Mouse (Mus musculus): ENCODE data around the gene Plek2. TPM values are rescaled to one million over a fixed set of nuclear protein-coding genes. Genes with fewer than 3 reads are reported as not detected.
"Not testable (repeated sequence)": the region's sequence is repeated elsewhere in the genome, so short reads cannot be mapped to it uniquely, and the experiment has no call there.

Gene Plek2
- polyA plus RNA-seq, 1 experiment: 2.4 TPM

DNA sequence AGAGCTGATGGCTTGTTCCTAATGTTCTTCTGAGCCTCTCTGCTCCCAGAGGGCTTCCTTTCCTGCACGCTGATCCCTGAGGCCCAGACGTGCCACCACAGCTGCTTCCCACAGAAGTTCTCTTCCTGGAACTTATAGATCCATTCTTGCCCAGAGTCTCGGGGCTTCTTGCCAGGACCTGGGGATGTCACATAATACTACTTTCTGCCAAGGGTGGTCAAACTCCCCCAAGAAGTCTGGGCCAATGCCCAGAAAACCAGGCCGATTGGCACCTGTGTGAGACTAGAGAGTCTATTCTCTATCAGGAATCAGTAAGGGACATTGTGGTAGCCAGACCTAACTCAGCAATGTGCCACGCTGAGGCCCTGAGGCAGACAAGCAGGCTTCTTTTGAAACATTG lies 20.5 kb upstream of the Plek2 start:
- no peak for TF ChIP-seq MYOD1 (IDR thresholded peaks at IDR 0.05; ENCODE audit: control insufficient read depth, insufficient read length, low read depth)
- TF ChIP-seq USF1 (IDR thresholded peaks at IDR 0.05; ENCODE audit: low read depth): no peak
- TF ChIP-seq FOSL1 (IDR thresholded peaks at IDR 0.05; ENCODE audit: insufficient read depth, low read length, poor library complexity, severe bottlenecking): no peak
- TF ChIP-seq MAX (IDR thresholded peaks at IDR 0.05): no peak
- no peak for TF ChIP-seq CTCF (IDR thresholded peaks at IDR 0.05; ENCODE audit: control insufficient read depth, insufficient read depth, insufficient read length)
- no peak for TF ChIP-seq CEBPB (IDR thresholded peaks at IDR 0.05; ENCODE audit: low read depth)
- TF ChIP-seq MYOG (IDR thresholded peaks at IDR 0.05; ENCODE audit: control insufficient read depth, extremely low read depth, insufficient read length): no peak
- no peaks in the 10 kb centered on the region for H3K79me2 ChIP-seq (ENCODE audit: control insufficient read depth, insufficient read depth)

DNA sequence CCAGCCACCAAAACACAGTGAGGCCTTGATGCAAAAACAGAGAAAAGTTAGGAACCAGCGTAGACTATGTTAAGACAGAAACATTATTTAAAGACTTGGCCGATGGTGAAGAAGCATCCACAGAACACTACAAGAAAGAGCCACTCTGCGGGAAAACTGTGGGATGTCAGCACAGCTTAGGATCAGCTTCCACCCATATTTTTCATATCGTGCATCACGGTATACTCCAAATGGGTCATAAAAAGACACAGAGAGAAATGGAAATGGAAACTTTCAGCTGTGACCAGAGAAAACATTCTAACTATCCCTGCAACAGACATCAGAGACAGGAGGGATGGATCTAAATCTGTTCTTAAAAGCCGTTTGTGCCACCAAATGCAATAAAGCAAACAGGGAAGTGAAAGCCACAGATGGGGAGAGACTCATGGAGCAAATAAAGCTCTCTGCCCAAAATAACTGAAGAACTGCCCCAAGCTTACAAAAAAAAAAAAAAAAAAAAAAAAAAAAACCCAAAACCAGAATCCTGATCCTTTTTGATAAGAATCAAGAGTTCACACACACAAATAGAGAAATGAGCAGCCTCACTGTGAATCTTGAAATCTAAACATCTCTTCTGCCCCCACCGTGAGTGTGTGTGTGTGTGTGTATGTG lies 16.9 kb upstream of the Plek2 start:
- Histone ChIP-seq H3ac (ENCODE audit: control insufficient read depth, insufficient read length, low read depth) (no peak overlapping the region), H3K4me3 (ENCODE audit: insufficient read depth, poor library complexity, severe bottlenecking) (no peak overlapping the region), H3K27me3 (ENCODE audit: control insufficient read depth, insufficient read depth, insufficient read length) (no peaks in the 10 kb centered on the region), H3K79me2 (ENCODE audit: control insufficient read depth, insufficient read depth) (no peaks in the 10 kb centered on the region), H3K79me3 (ENCODE audit: low read depth) (no peaks in the 10 kb centered on the region), H3K36me3 (ENCODE audit: control insufficient read depth, insufficient read depth) (no peaks in the 10 kb centered on the region)
- TF ChIP-seq MYOG (IDR thresholded peaks at IDR 0.05; ENCODE audit: control insufficient read depth, extremely low read depth, insufficient read length) (no peak), CEBPB (IDR thresholded peaks at IDR 0.05; ENCODE audit: low read depth) (no peak), FOSL1 (IDR thresholded peaks at IDR 0.05; ENCODE audit: insufficient read depth, low read length, poor library complexity, severe bottlenecking) (no peak), USF1 (IDR thresholded peaks at IDR 0.05; ENCODE audit: low read depth) (no peak), CTCF (IDR thresholded peaks at IDR 0.05; ENCODE audit: control insufficient read depth, insufficient read depth, insufficient read length) (no peak), MYOD1 (IDR thresholded peaks at IDR 0.05; ENCODE audit: control insufficient read depth, insufficient read length, low read depth) (no peak), MAX (IDR thresholded peaks at IDR 0.05) (no peak)

More for the DNA sequence above, 20.5 kb upstream of the Plek2 start:
- Histone ChIP-seq H3K36me3 (ENCODE audit: control insufficient read depth, insufficient read depth) (no peaks in the 10 kb centered on the region), H3K4me3 (ENCODE audit: insufficient read depth, poor library complexity, severe bottlenecking) (no peak overlapping the region), H3K79me3 (ENCODE audit: low read depth) (no peaks in the 10 kb centered on the region), H3ac (ENCODE audit: control insufficient read depth, insufficient read length, low read depth) (no peak overlapping the region), H3K27me3 (ENCODE audit: control insufficient read depth, insufficient read depth, insufficient read length) (no peaks in the 10 kb centered on the region)

GRCm38 (mm10) chr12:78922977-78923376 lies 16.2 kb upstream of the Plek2 start:
- H3K36me3 ChIP-seq (ENCODE audit: control insufficient read depth, insufficient read depth); H3K4me3 ChIP-seq (ENCODE audit: insufficient read depth, poor library complexity, severe bottlenecking); H3K27me3 ChIP-seq (ENCODE audit: control insufficient read depth, insufficient read depth, insufficient read length); H3K79me3 ChIP-seq (ENCODE audit: low read depth); H3K79me2 ChIP-seq (ENCODE audit: control insufficient read depth, insufficient read depth); H3ac ChIP-seq (ENCODE audit: control insufficient read depth, insufficient read length, low read depth): not testable (repeated sequence)

DNA sequence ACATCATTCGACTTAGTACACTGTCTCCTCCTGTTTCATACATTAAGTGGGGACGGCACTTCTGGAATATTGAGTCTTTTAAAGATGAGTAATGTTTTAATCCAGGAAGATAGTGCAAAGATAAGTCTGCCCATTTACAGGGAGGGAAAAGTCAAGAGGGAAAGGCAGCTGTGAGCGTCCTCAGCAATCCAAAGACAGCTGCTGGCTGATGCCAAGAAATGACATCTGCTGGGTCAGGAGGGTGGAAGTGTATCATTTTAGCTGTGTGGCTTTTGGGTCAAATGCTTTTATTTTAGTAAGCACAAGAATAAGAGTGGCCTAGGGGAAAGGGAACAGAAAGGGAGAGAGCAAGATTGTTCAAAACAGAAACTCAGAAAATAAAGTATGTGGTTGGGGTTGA lies 15.3 kb upstream of the Plek2 start:
- no peaks in the 10 kb centered on the region for H3K79me2 ChIP-seq (ENCODE audit: control insufficient read depth, insufficient read depth)
- H3K79me3 ChIP-seq (ENCODE audit: low read depth): no peaks in the 10 kb centered on the region
- H3ac ChIP-seq (ENCODE audit: control insufficient read depth, insufficient read length, low read depth): no peak overlapping the region
- H3K27me3 ChIP-seq (ENCODE audit: control insufficient read depth, insufficient read depth, insufficient read length): no peaks in the 10 kb centered on the region
- no peaks in the 10 kb centered on the region for H3K36me3 ChIP-seq (ENCODE audit: control insufficient read depth, insufficient read depth)
- no peak for TF ChIP-seq FOSL1 (IDR thresholded peaks at IDR 0.05; ENCODE audit: insufficient read depth, low read length, poor library complexity, severe bottlenecking)
- no peak overlapping the region for H3K4me3 ChIP-seq (ENCODE audit: insufficient read depth, poor library complexity, severe bottlenecking)

GRCm38 (mm10) chr12:78921421-78921820 lies 14.7 kb upstream of the Plek2 start:
- Histone ChIP-seq H3K36me3 (ENCODE audit: control insufficient read depth, insufficient read depth) (no peaks in the 10 kb centered on the region), H3K79me2 (ENCODE audit: control insufficient read depth, insufficient read depth) (no peaks in the 10 kb centered on the region), H3K27me3 (ENCODE audit: control insufficient read depth, insufficient read depth, insufficient read length) (no peaks in the 10 kb centered on the region), H3ac (ENCODE audit: control insufficient read depth, insufficient read length, low read depth) (no peak overlapping the region), H3K4me3 (ENCODE audit: insufficient read depth, poor library complexity, severe bottlenecking) (no peak overlapping the region), H3K79me3 (ENCODE audit: low read depth) (no peaks in the 10 kb centered on the region)
- no peak for TF ChIP-seq MAX (IDR thresholded peaks at IDR 0.05)
- no peak for TF ChIP-seq CEBPB (IDR thresholded peaks at IDR 0.05; ENCODE audit: low read depth)
- TF ChIP-seq MYOG (IDR thresholded peaks at IDR 0.05; ENCODE audit: control insufficient read depth, extremely low read depth, insufficient read length): no peak
- TF ChIP-seq FOSL1 (IDR thresholded peaks at IDR 0.05; ENCODE audit: insufficient read depth, low read length, poor library complexity, severe bottlenecking): no peak
- no peak for TF ChIP-seq CTCF (IDR thresholded peaks at IDR 0.05; ENCODE audit: control insufficient read depth, insufficient read depth, insufficient read length)
- TF ChIP-seq MYOD1 (IDR thresholded peaks at IDR 0.05; ENCODE audit: control insufficient read depth, insufficient read length, low read depth): no peak
- TF ChIP-seq USF1 (IDR thresholded peaks at IDR 0.05; ENCODE audit: low read depth): no peak

GRCm38 (mm10) chr12:78919079-78919712 lies 12.4 kb upstream of the Plek2 start:
- TF ChIP-seq CTCF (IDR thresholded peaks at IDR 0.05; ENCODE audit: control insufficient read depth, insufficient read depth, insufficient read length) (peak; percentile 79), MYOG (IDR thresholded peaks at IDR 0.05; ENCODE audit: control insufficient read depth, extremely low read depth, insufficient read length) (no peak), MAX (IDR thresholded peaks at IDR 0.05) (no peak), CEBPB (IDR thresholded peaks at IDR 0.05; ENCODE audit: low read depth) (peak; percentile 94), USF1 (IDR thresholded peaks at IDR 0.05; ENCODE audit: low read depth) (no peak)
- no peak overlapping the region for H3K4me3 ChIP-seq (ENCODE audit: insufficient read depth, poor library complexity, severe bottlenecking)

More at GRCm38 (mm10) chr12:78919079-78919712, 12.4 kb upstream of the Plek2 start:
- H3K79me2 ChIP-seq (ENCODE audit: control insufficient read depth, insufficient read depth): no peaks in the 10 kb centered on the region
- H3K36me3 ChIP-seq (ENCODE audit: control insufficient read depth, insufficient read depth): no peaks in the 10 kb centered on the region
- H3K27me3 ChIP-seq (ENCODE audit: control insufficient read depth, insufficient read depth, insufficient read length): no peaks in the 10 kb centered on the region
- no peaks in the 10 kb centered on the region for H3K79me3 ChIP-seq (ENCODE audit: low read depth)
- H3ac ChIP-seq (ENCODE audit: control insufficient read depth, insufficient read length, low read depth): no peak overlapping the region

Data from C2C12 (cell line).